In the genomic region with DNA sequence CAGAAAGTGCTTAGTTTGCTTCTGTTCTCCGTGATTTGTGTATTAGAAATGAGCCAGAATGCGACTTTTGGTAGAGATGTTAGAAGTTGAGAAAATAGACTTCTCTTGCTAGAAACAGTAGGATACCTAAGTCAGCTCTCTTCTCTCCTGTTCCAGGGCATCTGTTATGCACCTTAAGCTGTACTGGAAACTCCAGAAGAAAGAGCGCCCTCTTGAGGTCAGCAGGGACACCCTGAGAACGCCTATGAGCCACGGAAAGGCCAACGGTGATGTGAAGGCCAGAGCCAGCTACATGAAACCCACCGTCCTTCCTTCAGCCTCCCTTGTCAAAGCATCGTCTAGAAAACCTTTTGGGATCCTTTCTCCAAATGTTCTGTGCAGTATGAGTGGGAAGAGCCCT, we compare ENCODE assay signal across 8 mouse cellular contexts. TPM values are rescaled to one million over a fixed set of nuclear protein-coding genes. Genes with fewer than 3 reads are reported as not detected.
DNase-seq lines count a peak whose midpoint lies in the region; TF ChIP-seq lines count a peak whose summit lies in the region.

No protein-coding gene starts in this region.

- no peak overlapping the region for H3K27ac ChIP-seq in spleen, adult 2 months (ENCODE audit: insufficient read depth, low read length)
- no peak overlapping the region for H3K27ac ChIP-seq in olfactory bulb, adult 2 months (ENCODE audit: insufficient read depth, low read depth, low read length)

- intact Hi-C loops in heart, postnatal 36 days (cut with DNase I) = loop anchor here (1.0 kb wide), 1 partner anchor 57 kb away; no protein-coding TSS in a partner anchor
- intact Hi-C loops in left cerebral cortex, postnatal 36 days (cut with DNase I) = no loop called here

- TF ChIP-seq CTCF in spleen, adult 2 months (IDR thresholded peaks at IDR 0.05; ENCODE audit: extremely low read depth, insufficient read depth, insufficient read length, insufficient replicate concordance) = peak; percentile 58; the same call in 1 of the 2 replicates
- 0 out of 2 replicates have a peak, but pooled peaks have one; percentile 27 for TF ChIP-seq CTCF in olfactory bulb, adult 2 months (IDR thresholded peaks at IDR 0.05; ENCODE audit: insufficient read depth, low read depth, low read length)

- H3K27me3 ChIP-seq in spleen, adult 2 months (ENCODE audit: control insufficient read depth, insufficient read depth, low read length) = no peaks in the 10 kb centered on the region

- 45% methylated on average over 8 of the region's 8 CpGs for WGBS in spleen, adult 2 months
- WGBS in olfactory bulb, adult 2 months = 27% methylated on average over 8 of the region's 8 CpGs

- peak; percentile 32 to 41 for DNase-seq in spleen, adult 2 months (ENCODE audit: low read depth in 1 of 2, low spot score in 2 of 2)
- DNase-seq in spleen, adult 12 weeks (ENCODE audit: low spot score) = no peak
- DNase-seq in adrenal gland, adult 2 months = peak; percentile 63
- peak; percentile 83 for DNase-seq in embryo, embryonic 10 days (ENCODE audit: low spot score)
- DNase-seq in heart, postnatal 36 days = peak; percentile 55 to 60
- peak; percentile 59 to 61 for DNase-seq in left cerebral cortex, postnatal 36 days (ENCODE audit: low spot score in 2 of 2)
- no peak for DNase-seq in urinary bladder, adult 2 months (ENCODE audit: low spot score)

- no peak for TF ChIP-seq POLR2A in spleen, adult 2 months (IDR thresholded peaks at IDR 0.05; ENCODE audit: low read depth, low read length)
- no peak for TF ChIP-seq POLR2A in olfactory bulb, adult 2 months (IDR thresholded peaks at IDR 0.05; ENCODE audit: insufficient read depth, low read depth, low read length)

- H3K36me3 ChIP-seq in spleen, adult 2 months (ENCODE audit: control insufficient read depth, insufficient read depth, low read length) = peaks cover 1% of the 10 kb centered on the region; the same call in 1 of the 2 replicates

- no peak overlapping the region for H3K4me3 ChIP-seq in spleen, adult 2 months (ENCODE audit: extremely low read depth, insufficient read depth, insufficient read length)
- no peak overlapping the region for H3K4me3 ChIP-seq in olfactory bulb, adult 2 months (ENCODE audit: insufficient read depth, low read depth, low read length)

- no peaks in the 10 kb centered on the region for H3K4me1 ChIP-seq in spleen, adult 2 months (ENCODE audit: control insufficient read depth, insufficient read depth, insufficient read length)
- H3K4me1 ChIP-seq in olfactory bulb, adult 2 months (ENCODE audit: control insufficient read depth, insufficient read depth, low read length) = peaks cover 12% of the 10 kb centered on the region

RNA-seq across cellular contexts. Expression of gene Atg14, which starts 41.4 kb away (rescaled TPM):
- 4.2 and 4.4 TPM in 2 replicates for polyA plus RNA-seq in spleen, adult 2 months (2012; rRNA removed)
- total RNA-seq in adrenal gland, adult 2 months (2021) = 10 to 100 TPM; 13.9 to 14.0 TPM
- 11.1 and 17.8 TPM in 2 replicates for polyA plus RNA-seq in adrenal gland, adult 2 months (2012; rRNA removed)
- 10 to 100 TPM; 10.8 to 10.9 TPM for total RNA-seq in heart, postnatal 36 days (2021)
- 10 to 100 TPM; 16.3 to 20.5 TPM for total RNA-seq in left cerebral cortex, postnatal 36 days (2021)
- polyA plus RNA-seq in olfactory bulb, adult 2 months (2012; ENCODE audit: insufficient read depth, insufficient read length, low replicate concordance, missing spikeins) = not detected in 2 replicates
- polyA plus RNA-seq in urinary bladder, adult 2 months (2012; rRNA removed) = 10.9 and 13.1 TPM in 2 replicates

Comparison
In these comparisons a context has a peak if more than half of its experiments do, and no peak if none do; other contexts are left out.
1. DNase-seq: peak in spleen, adult 2 months (2 of 2), adrenal gland, adult 2 months (single experiment), embryo, embryonic 10 days (single experiment), heart, postnatal 36 days (2 of 2) and left cerebral cortex, postnatal 36 days (2 of 2); none in spleen, adult 12 weeks (single experiment) and urinary bladder, adult 2 months (single experiment).